Comparison of ENCODE assay signal across 15 mouse cellular contexts in the genomic region with DNA sequence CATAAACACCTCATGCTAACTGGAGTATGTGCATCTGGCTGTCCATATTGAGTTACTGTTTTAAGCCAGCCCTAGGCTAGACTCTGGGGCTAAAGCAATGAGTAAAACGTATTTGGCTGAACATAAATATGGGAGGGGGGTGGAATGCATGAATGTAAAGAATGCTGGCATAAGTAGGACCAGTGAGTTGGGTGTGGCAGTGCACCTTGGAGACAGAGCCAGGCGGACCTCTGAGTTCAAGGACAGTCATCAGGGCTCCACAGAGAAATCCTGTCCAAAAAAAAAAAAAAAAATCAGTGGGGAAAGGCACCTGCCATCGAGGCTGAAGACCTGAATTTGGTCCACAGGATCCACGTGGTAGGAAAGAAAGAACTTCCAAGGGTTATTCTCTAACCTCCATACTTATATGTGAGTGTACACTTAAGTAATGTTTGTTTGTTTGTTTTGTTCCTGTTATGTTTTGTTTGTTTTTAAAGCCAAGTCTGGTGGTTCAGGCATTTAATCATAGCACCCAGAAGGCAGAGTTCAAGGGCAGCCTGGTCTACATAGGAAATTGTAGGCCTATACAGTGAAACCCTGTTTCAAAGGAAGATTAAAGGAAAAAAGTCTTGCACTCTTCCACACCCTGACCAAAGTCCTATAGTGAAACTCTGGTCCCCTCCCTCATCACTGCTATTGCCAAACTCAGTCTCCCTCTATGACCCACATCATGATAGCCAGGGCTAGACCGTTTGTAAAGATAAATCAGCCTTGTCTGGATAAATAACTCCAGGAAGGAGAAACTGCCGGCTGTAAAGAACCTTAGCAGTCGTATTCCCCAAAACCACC.
"Had no signal": no experiment of that assay in that cellular context is flagged by ENCODE, and none has a peak within 500 bp of the region (broad histone marks: within the 10 kb centered on the region; RNA-seq: fewer than 3 reads in every experiment).

No protein-coding gene starts in this region.

- H3K27ac ChIP-seq: layer of hippocampus, adult 2 months; limb, embryonic 10.5 days; liver, embryonic 15.5 days; macrophage; midbrain, embryonic 15.5 days; neural tube, embryonic 13.5 days had no signal

- H3K9ac ChIP-seq: liver, embryonic 15.5 days; lung, embryonic 14.5 days; midbrain, embryonic 15.5 days; neural tube, embryonic 13.5 days had no signal

- ATAC-seq: midbrain, embryonic 15.5 days had no signal

- DNase-seq: kidney, adult 11 months; kidney, adult 9 months; kidney, postnatal 10 days; kidney, postnatal 4 days; lung, embryonic 14.5 days; right cerebral cortex, postnatal 14 days had no signal

- H3K4me3 ChIP-seq: layer of hippocampus, adult 2 months; limb, embryonic 10.5 days; liver, embryonic 15.5 days; megakaryocyte, embryonic 14.5 days; midbrain, embryonic 15.5 days; neural tube, embryonic 13.5 days had no signal

- H3K4me2 ChIP-seq: liver, embryonic 11.5 days; liver, embryonic 15.5 days; lung, embryonic 14.5 days; midbrain, embryonic 11.5 days; midbrain, embryonic 15.5 days; neural tube, embryonic 13.5 days had no signal

- H3K4me1 ChIP-seq: megakaryocyte, embryonic 14.5 days; neural tube, embryonic 13.5 days had no signal

- H3K36me3 ChIP-seq: limb, embryonic 10.5 days; liver, embryonic 15.5 days; midbrain, embryonic 15.5 days; neural tube, embryonic 13.5 days had no signal

- H3K9me3 ChIP-seq: limb, embryonic 10.5 days; liver, embryonic 15.5 days; midbrain, embryonic 15.5 days; neural tube, embryonic 13.5 days had no signal
